Mouse (Mus musculus) forebrain, postnatal 0 days (tissue): Measurements from ENCODE around the gene Mettl22. TPM values are rescaled to one million over a fixed set of nuclear protein-coding genes. Genes with fewer than 3 reads are reported as not detected.

Experiments used
- ATAC-seq: fragments of 200-750 bp; cut with Nextera tagmentation; 2 replicates; pipeline ENCODE4 v1.8.0; 2017; ENCODE audit warnings: mild to moderate bottlenecking, moderate library complexity
- DNase-seq: peaks from one replicate; pipeline ENCODE4 v3.0.0-alpha.2; 2015
- H3K27ac ChIP-seq: fragments of 300-500 bp; sonication (generic); 2 replicates; pipeline ENCODE4 v1.5.1; 2014; ENCODE audit warnings: low read depth, mild to moderate bottlenecking, antibody characterized with exemption, low read length, moderate library complexity, mixed read lengths
- H3K27me3 ChIP-seq: fragments of 300-500 bp; sonication (generic); 2 replicates; pipeline ENCODE4 v1.6.1; 2014; ENCODE audit warnings: mild to moderate bottlenecking, low read length, mixed read lengths; ENCODE audit not compliant: insufficient read depth
- H3K36me3 ChIP-seq: fragments of 300-500 bp; sonication (generic); 2 replicates; pipeline ENCODE4 v1.6.1; 2014; ENCODE audit warnings: mild to moderate bottlenecking, moderate library complexity; ENCODE audit not compliant: insufficient read depth
- H3K4me1 ChIP-seq: fragments of 300-500 bp; sonication (generic); 2 replicates; pipeline ENCODE4 v1.6.1; 2014; ENCODE audit warnings: antibody characterized with exemption; ENCODE audit not compliant: insufficient read depth
- H3K4me2 ChIP-seq: fragments of 300-500 bp; sonication (generic); 2 replicates; pipeline ENCODE4 v1.6.1; 2014; ENCODE audit warnings: low read depth, mild to moderate bottlenecking, moderate library complexity
- H3K4me3 ChIP-seq: fragments of 300-500 bp; sonication (generic); 2 replicates; pipeline ENCODE4 v1.5.1; 2014; ENCODE audit warnings: low read depth, low read length, mixed read lengths
- H3K9ac ChIP-seq: fragments of 300-500 bp; sonication (generic); 2 replicates; pipeline ENCODE4 v1.6.1; 2014; ENCODE audit warnings: mild to moderate bottlenecking
- H3K9me3 ChIP-seq: fragments of 300-500 bp; sonication (generic); 2 replicates; pipeline ENCODE4 v1.6.1; 2016; ENCODE audit warnings: low read length
- CTCF ChIP-seq: sonication (generic); IDR thresholded peaks from 2 replicates; pipeline ENCODE4 v1.5.1; 2016; ENCODE audit warnings: antibody characterized with exemption, control low read depth, low read depth
- WGBS: fragments of 180-500 bp; shearing (Covaris S2); extraction: QIAGEN DNeasy Blood & Tissue Kit; methylation state at CpG from one replicate; pipeline ENCODE4 v1.1.7; 2014; 5-methylcytosine and 5-hydroxymethylcytosine counted together
- polyA plus RNA-seq: library from polyadenylated mRNA; unstranded; fragments of >200 nt; fragmentation: Nextera tagmentation; extraction: Ambion mirVana; gene quantifications from 2 replicates; pipeline ENCODE4 v1.2.1, GENCODE M21; 2015
- total RNA-seq: library from RNA; depleted of rRNA; stranded (reverse); fragments of >200 nt; gene quantifications from 2 replicates; pipeline ENCODE4 v1.2.3, GENCODE M21; 2014

Mettl22 gene
- total and polyA plus RNA-seq, 2 experiments from 2014 or later, result 34.8 to 85.9 TPM

DNA sequence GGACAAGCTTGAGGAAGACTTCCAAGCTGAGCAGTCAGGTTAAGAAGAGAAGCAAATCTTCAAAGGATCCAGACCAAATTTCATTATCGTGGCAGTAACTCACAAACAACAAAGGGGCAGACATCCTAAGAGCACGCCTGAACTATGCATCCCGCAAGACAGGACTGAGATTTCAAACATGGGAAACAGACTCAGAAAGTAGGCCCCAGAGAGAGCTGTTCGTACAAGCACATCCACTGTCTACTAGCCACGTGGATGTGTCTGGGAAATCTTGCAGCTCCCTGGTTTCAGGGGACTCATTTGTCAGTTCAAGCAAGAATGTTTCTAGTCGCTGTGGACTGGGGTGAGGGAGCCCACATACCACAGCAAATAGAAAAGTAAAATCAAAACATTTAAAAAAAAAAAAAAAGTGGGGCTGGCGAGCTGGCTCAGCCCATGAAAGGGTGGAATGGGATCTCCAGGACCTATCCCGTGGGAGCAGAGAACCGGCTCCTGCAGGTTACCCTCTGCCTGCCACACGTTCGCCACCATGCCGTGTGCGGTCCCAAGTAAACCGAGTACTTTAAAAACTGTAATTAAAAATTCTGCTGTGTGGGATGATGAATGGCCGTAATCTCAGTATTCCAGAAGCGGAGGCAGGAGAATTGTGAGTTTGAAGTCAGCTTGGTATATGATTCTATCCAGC lies 53.7 kb downstream of the Mettl22 start:
- Histone ChIP-seq H3K4me2 (no peak overlapping the region; the same call in 1 of the 2 replicates), H3K4me3 (no peak overlapping the region), H3K9ac (no peak overlapping the region), H3K27ac (peak overlapping the region; percentile 57), H3K27me3 (no peaks in the 10 kb centered on the region; the same call in 1 of the 2 replicates), H3K36me3 (no peaks in the 10 kb centered on the region), H3K9me3 (no peaks in the 10 kb centered on the region), H3K4me1 (peaks cover 10% of the 10 kb centered on the region; the same call in 1 of the 2 replicates)
- 42% methylated on average over 16 of the region's 16 CpGs for WGBS
- ATAC-seq (peak; percentile 61), DNase-seq (no peak)
- TF ChIP-seq CTCF, result no peak

DNA sequence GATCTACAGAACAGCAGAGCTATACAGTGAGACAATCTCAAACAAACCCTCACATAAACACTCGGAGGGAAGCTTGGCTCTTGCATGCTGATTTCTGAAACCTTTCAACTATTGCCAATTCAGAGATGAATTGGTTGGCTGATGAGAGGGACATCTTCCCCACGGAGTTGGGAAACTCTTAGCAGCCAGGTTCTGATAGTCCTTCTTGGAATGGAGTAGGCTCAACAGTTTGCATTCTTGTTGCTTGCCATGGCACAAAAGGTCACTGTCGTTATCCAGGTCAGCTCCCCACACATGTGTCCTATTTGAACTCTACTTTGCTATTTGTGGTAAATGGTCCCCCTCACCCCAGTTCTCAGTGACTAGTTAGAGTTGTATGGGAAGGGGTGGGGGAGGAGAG lies 54.7 kb downstream of the Mettl22 start:
- no peak overlapping the region for H3K4me3 ChIP-seq
- H3K27me3 ChIP-seq, result no peaks in the 10 kb centered on the region; the same call in 1 of the 2 replicates
- H3K4me1 ChIP-seq, result peaks cover 10% of the 10 kb centered on the region; the same call in 1 of the 2 replicates
- H3K9me3 ChIP-seq, result no peaks in the 10 kb centered on the region
- no peak overlapping the region for H3K9ac ChIP-seq
- no peak for ATAC-seq
- H3K27ac ChIP-seq, result no peak overlapping the region
- no peak overlapping the region for H3K4me2 ChIP-seq
- no peak for TF ChIP-seq CTCF
- DNase-seq, result no peak
- H3K36me3 ChIP-seq, result no peaks in the 10 kb centered on the region
- WGBS, result 52% methylated on average over 3 of the region's 3 CpGs

DNA sequence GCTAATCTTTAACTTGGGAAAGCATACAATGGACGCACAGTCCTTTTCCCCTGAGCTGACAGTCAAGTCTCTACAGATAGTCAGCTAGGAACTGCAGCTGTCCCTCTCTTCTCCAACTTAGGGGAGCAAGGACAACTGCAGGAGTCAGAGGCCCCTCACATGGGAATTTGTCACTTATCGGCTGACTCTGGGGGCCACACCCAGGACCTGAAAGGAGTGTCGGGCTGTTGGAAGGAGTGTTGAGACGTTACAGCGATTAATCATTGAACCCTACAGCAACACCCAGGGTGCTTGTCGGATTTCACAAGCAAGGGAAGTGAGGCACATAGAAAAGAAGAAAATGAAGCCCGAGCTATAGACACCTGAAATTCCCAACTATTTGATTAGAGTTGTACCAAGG lies 55.3 kb downstream of the Mettl22 start:
- H3K9me3 ChIP-seq, result no peaks in the 10 kb centered on the region
- WGBS, result 90% methylated on average over 7 of the region's 7 CpGs
- H3K27me3 ChIP-seq, result no peaks in the 10 kb centered on the region; the same call in 1 of the 2 replicates
- peaks cover 10% of the 10 kb centered on the region; the same call in 1 of the 2 replicates for H3K4me1 ChIP-seq
- TF ChIP-seq CTCF, result no peak
- ATAC-seq (no peak), DNase-seq (no peak)
- no peaks in the 10 kb centered on the region for H3K36me3 ChIP-seq
- H3K9ac ChIP-seq, result no peak overlapping the region
- H3K4me2 ChIP-seq, result no peak overlapping the region
- no peak overlapping the region for H3K27ac ChIP-seq
- H3K4me3 ChIP-seq, result no peak overlapping the region

GRCm38 (mm10) chr16:8529389-8529788 lies 58.8 kb downstream of the Mettl22 start:
- Histone ChIP-seq H3K4me1 (no peaks in the 10 kb centered on the region), H3K27ac (no peak overlapping the region), H3K4me2 (no peak overlapping the region), H3K9me3 (no peaks in the 10 kb centered on the region), H3K27me3 (no peaks in the 10 kb centered on the region; the same call in 1 of the 2 replicates), H3K4me3 (no peak overlapping the region), H3K9ac (no peak overlapping the region), H3K36me3 (no peaks in the 10 kb centered on the region)
- no peak for ATAC-seq
- TF ChIP-seq CTCF, result no peak
- no peak for DNase-seq
- 100% methylated on average over 1 of the region's 1 CpGs for WGBS

DNA sequence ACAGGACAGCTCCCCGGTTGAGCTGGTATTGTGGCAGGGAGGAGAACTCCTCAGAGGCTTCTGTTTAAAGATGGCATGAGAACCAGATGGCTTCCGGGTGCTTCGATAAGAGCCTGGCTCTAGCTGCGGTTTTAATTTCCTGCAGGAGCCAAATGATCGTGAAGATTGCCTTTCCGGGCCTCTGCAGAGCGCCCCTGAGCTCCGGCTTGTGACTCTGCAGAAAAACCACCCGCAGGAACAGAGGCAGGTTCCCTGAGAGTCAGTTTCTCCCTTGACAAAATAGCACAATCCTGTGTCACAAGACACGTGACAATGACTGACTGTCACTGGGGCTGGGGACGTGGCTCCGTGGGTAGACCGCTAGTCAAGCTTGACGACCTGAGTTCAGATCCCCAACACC lies 59.4 kb downstream of the Mettl22 start:
- 79% methylated on average over 14 of the region's 14 CpGs for WGBS
- no peaks in the 10 kb centered on the region; the same call in 1 of the 2 replicates for H3K27me3 ChIP-seq
- no peak overlapping the region for H3K27ac ChIP-seq
- no peak overlapping the region for H3K9ac ChIP-seq
- H3K4me2 ChIP-seq, result no peak overlapping the region
- no peaks in the 10 kb centered on the region for H3K36me3 ChIP-seq
- no peaks in the 10 kb centered on the region for H3K9me3 ChIP-seq
- DNase-seq, result no peak
- no peaks in the 10 kb centered on the region for H3K4me1 ChIP-seq
- TF ChIP-seq CTCF, result no peak
- no peak overlapping the region for H3K4me3 ChIP-seq
- ATAC-seq, result no peak

GRCm38 (mm10) chr16:8532461-8532860 lies 61.9 kb downstream of the Mettl22 start:
- Histone ChIP-seq H3K27me3 (no peaks in the 10 kb centered on the region), H3K9ac (no peak overlapping the region), H3K4me1 (no peaks in the 10 kb centered on the region), H3K36me3 (no peaks in the 10 kb centered on the region), H3K4me2 (no peak overlapping the region), H3K27ac (no peak overlapping the region), H3K9me3 (no peaks in the 10 kb centered on the region), H3K4me3 (no peak overlapping the region)
- 94% methylated on average over 9 of the region's 9 CpGs for WGBS
- ATAC-seq (no peak), DNase-seq (no peak)
- TF ChIP-seq CTCF, result no peak

DNA sequence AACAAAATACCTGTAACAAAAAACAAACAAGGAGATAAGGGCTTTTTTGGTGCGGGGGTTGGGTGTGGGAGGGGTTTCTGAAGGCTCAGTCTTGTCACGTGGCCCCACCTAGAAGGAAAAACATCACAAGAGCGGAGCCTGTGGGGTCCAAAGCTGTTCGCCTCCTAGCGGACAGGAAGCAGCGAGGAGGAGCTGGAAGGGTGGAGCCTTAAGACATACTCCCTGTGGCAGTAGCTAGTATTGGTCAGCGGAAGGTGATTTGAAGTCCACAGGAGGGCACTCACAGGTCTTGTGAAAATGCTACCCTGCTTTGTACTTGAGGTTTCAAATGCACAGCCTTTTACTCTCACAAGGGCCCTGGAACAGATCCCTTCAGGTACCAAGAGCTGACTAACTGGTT lies 62.3 kb downstream of the Mettl22 start:
- H3K27me3 ChIP-seq, result no peaks in the 10 kb centered on the region
- no peak overlapping the region for H3K4me2 ChIP-seq
- no peaks in the 10 kb centered on the region for H3K36me3 ChIP-seq
- H3K4me3 ChIP-seq, result no peak overlapping the region
- H3K4me1 ChIP-seq, result no peaks in the 10 kb centered on the region
- no peak overlapping the region for H3K27ac ChIP-seq
- no peak for DNase-seq
- H3K9ac ChIP-seq, result no peak overlapping the region
- no peak for TF ChIP-seq CTCF
- no peak for ATAC-seq
- 79% methylated on average over 7 of the region's 7 CpGs for WGBS
- H3K9me3 ChIP-seq, result no peaks in the 10 kb centered on the region
